Mouse (Mus musculus) B cell, adult 2 months (primary cell): ENCODE results near the gene Smc6.

ENCODE experiments used
- DNase-seq, 2 experiments: peaks; one replicate each; pipeline ENCODE4 v3.0.0; 2022

Gene Smc6

DNA sequence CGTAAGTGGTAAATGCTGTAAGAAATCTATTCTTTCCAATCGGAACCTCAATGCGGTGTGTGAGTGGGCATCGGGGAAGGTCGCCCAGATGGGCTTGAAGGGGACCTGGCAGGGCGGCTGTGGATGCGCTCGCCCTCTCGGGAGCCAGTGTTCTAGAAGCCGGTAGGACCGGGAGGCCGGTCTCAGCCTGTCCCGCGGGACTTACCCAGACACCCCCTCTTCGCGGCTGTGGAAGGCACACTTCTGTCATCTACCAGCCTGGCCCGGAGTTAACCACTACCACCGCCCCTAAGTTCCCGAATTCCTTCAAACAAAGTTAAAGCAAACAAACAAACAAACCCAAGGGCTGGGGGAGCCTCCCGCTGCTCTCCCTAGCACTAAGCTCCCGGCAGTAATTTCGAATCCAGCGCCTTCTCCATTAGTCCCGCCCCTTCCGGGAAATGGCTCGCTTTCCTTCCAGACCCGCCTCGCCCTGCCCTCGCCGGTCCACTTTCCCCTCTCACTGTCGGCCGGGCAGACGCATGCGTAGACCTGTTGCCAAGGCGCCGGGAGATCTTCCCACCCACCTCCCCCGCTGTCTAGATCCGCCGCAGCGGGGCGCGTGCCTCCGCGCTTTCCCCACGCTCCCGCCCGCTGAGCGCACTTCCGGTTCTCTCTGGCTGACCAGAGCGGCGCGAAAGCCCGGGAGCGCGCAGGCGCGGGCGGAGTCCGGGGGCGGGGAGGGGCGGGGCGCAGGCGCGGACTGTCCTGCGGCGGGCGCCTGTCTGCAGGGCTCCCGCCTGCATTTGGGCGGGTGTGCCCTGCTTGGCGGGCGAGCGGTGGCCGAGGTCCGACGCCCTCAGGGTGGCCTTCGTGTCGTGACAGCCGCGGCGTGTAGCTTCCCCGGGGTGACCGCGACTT, at the start of gene Smc6, which contains the start of gene Gen1:
Gene Smc6 (plus strand): TSS at position 505 of the 900 bp plus-strand sequence.
Gene Gen1 (minus strand): TSS at position 420 of the 900 bp plus-strand sequence.
- DNase-seq, result peak; percentile 95

DNA sequence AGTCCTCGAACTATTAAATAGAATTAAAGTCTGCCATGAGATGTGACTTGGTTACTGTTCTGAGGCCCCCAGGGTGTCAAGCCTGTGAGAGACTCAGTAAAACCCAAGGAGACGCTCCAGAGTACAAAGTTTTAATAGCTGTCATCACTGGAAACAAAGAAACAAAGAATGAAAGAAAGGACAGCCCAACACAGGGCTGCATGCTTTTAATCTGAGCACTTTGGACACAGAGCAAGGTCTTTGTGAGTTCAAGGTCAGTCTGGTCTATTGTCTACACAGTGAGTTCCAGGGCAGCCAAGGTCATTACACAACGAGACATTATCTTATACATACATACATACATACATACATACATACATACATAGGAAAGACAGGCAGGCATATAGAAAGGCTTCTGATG, 49.2 kb upstream of the Smc6 start:
- no peak for DNase-seq

DNA sequence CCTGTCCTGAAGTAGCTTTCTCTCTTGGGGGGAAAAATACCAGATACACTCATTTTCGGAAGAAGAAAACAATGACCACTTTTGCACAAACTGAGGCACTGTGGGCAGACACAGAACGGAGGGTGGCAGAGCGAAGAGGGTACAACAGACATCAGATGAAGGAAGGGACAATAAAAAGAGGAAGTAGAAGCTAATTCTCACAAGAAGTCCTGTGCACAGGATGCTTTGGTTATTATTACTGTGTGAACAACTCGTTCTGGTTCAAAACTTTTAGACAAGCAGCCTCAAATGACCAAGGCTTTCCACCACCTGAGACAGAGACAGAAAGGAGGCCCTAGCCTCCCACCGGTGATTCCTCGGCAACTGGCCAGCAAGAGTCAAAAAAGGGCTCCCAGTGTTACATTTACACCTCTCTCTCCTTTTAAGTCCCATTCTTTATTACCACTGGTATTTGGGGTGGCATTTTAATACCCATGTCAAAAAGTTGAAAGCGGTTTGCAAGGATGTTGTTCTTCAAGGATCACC, 47.9 kb upstream of the Smc6 start:
- DNase-seq, result peak; percentile 70

DNA sequence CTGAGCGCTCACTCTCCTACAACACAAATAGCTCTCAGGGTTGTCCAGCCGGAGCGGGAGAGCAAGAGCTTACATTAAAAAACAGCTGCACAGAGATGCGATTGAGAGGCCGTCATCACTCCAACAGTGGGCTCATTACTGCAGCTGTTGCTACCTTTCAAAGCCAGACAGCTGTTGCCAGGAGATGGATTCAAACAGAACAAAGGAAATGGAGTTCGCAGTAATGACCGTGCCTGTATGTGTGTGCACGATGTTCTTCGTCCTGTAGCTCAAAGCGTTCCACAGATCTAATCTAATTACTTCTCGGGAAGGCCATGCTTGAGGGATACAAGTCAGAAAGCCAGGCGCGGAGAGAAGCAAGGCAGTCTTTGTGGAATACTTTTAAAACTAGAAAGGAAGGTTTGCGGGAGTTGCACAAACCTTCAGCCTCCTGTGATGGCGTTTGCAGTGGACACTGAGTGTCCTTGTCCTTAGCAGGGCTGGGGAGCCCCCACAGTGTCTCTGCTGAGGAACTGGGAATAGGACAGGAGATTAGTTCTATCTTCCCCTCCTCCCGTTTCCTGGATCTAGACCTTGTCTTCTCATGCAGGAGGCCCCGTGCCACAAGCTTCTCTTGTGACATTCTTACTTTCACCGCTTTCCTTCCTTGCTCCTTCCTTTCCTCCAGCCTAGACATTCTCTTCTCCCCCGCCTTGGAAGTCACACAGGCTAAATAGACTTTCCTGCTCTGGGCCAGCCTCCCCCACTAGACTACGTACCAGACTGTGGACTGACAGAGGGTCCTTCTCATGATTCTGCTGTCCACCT, 44.0 kb upstream of the Smc6 start:
- no peak for DNase-seq

DNA sequence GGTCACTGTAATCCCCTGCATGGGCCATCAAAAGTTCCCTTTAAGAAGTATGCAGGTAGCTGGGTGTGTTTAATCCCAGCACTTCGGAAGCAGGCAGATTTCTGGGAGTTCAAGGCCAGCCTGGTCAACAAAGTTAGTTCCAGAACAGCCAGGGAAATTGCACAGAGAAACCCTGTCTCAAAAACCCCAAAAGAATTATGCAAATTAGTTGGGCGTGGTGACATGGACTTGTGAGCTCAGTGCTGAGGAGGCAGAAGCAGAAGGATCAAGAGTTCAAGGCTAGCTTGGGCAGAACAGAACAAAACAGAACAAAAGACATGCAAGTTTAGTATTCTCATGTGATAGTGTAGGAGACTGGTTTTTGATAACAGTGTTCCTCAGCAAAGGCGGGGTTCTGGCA, 43.1 kb upstream of the Smc6 start:
- DNase-seq, result peak; percentile 32 to 39

DNA sequence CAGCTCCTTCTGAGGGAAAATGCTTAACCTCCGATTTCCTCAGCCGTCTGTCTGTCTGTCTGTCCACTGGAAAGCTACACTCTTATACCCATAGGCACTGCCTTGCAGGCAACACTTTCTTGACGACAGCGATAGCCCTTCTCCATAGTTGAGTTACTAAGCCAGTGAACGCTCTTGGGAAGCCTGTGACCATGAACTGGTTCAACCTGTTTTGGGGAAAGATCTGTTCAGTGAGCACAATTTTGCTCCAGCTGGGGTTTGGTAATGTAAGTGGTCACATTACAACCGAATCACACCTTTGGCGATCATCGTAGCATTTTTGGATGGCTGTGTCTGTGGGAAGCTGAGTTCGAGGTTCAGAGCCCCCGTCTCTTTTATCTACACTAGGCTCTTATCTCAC, 42.6 kb upstream of the Smc6 start:
- no peak for DNase-seq

DNA sequence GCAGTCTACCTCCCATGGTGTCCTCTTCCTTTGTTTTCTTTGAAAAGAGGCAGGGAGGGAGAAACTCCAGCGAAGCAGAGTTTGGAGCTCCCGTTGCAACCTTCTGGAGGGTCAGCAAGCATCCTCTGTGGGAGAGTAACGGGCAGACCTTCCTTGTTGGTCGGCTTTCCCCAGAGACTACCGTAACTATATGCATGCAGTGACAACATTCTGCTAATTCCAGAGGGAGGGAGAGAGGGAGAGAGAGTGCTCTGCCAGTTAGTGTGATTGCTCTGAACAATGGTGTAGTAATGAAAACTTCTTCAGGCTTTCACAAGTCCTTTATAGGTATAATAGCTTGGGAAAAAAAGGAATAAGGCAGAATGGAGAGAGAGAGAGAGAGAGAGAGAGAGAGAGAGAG, 41.0 kb upstream of the Smc6 start:
- no peak for DNase-seq

DNA sequence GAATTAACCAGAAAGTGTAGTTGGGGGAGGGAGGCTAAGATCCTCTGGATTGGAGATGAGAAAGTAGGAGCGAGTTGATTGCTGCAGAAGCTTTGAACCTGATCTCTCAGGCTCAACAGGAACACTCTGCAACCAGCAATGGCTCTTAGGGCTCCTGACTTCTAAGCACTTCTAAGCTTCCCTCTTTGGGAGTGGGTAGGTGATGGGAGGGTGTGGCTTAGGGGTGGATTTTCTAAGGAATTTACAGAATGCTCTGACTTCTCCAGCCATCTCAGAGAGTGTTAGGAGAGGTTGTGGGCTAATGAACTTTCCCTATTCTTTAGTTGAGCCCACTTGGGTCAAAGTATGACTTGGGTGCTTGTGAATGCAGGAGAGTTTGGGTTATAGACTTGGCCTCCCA, 39.6 kb upstream of the Smc6 start:
- no peak for DNase-seq

DNA sequence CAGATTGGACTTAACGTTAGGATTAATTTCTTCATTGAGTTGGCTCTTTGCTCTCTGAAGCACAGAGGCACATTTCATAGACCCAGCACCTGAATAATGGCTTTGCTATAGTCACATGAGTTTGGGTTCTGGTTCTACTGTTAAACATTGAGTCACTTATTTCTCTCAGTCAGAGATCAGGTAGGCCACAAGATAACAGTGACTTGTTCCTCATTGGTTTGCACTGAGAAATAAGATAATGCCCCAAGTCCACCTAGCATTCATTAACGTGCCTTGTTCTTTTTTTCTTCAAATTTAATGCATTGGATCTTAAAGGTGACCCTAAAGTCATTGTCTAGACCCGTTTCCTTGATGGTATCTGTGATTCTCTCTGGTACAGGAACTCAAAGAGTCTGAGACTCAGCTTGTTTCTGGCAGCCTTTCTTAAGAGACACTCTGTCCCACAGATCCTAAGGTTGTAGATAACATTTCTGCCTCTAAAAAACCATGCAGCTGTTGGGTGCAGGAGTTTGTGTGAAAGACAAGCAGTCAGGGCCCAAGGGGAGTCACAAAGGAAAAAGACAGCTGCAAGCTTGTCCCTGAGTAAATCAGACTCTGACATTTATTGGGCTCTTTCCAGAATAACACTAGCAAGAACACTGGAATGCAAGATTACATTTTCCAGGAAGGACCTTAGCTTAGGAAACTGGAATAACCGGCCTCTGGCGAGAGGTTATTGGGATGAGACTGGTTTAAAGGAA, 39.0 kb upstream of the Smc6 start:
- DNase-seq, result no peak

DNA sequence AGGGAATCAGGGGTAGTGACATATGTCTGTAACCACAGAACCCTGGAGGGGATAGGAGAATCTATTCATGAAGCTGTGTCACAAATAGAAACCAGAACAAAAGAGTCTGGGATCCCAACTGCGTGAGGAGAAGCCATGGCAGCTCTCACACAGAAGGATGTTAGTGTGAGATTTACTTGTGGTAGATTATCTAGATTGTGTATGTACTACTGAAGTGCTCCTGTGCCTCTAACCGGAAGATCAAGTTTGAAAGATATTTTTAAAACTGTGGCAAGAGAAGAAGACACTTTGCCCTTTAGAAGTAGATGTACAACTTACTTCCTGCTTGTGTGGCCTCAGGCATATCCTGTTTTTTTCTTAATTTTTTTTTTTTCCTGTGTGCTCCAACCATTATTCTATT, 35.4 kb upstream of the Smc6 start:
- no peak for DNase-seq

DNA sequence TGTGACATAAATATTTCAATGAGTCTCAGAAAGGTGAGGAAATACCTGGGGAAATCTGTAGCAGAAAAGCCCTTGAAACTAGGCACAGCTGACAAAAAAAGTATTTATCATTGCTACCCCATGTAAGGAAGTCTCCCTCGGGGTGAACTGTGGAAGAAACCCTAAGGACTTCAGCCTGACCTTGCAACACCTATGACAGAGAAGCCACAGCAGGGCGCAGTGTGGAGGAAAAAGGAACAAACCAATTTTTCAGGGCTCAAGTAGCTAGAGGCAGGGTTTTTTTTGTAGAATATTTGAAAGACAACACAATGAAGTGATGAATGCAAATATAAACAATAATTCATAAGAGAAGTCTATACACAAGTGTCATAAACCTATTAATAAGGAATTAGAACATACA, 29.7 kb upstream of the Smc6 start:
- DNase-seq, result no peak

DNA sequence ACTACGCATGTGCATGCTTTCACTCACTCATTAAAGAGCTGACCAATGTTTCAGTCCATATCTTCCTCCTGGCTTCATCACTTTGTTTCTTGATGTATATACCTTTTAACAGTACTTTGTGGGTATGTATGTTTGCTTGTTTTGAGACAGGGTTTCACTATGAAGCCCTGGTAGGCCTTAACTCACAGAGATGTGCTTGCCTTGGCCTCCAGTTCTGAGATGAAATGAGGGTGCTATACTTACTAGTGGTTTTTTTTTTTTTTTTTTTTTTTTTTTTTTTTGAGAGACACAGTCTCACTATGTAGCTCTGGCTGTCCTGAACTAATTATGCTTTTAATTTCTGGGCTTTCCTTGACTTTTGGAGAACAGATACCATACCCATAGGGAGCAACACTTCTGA, 18.2 kb upstream of the Smc6 start:
- DNase-seq, result no peak

DNA sequence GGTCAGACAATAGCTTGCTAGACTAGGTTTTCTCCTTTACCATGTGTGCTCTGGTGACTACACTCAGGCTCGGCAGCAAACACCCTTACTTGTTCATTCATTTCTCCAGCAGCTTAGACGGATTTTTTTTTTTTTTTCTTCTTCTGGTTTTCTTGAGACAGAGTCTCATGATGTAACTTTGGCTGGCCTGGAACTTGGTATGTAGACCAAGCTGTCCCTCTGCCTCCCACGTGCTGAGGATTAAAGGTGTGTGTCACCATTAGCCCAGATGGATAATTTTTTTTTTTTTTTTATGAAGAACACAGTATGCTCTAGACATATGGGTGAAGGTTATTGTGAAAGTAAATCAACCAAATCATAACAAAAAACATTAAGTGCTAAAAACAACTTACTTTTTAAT, 15.4 kb upstream of the Smc6 start:
- DNase-seq, result no peak

DNA sequence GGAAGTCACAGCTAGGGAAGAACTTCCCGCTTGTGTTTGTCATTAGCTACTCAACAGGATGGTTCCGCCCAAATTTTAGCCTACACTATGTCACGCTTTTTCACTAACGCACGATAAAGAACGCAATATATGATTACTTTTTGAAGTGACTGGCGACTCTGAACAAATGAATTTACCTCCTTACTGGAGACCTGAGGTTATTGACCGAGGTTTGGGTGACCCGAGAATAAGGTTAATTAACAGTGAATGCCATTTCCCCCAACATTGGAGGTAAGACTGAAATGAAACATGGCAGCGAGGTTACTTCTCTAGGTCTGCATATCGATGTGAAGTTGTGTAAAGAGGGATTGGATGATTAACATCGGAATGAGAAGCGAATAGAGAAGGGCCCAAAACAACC, 791 bp upstream of the Smc6 start:
- DNase-seq, result no peak

DNA sequence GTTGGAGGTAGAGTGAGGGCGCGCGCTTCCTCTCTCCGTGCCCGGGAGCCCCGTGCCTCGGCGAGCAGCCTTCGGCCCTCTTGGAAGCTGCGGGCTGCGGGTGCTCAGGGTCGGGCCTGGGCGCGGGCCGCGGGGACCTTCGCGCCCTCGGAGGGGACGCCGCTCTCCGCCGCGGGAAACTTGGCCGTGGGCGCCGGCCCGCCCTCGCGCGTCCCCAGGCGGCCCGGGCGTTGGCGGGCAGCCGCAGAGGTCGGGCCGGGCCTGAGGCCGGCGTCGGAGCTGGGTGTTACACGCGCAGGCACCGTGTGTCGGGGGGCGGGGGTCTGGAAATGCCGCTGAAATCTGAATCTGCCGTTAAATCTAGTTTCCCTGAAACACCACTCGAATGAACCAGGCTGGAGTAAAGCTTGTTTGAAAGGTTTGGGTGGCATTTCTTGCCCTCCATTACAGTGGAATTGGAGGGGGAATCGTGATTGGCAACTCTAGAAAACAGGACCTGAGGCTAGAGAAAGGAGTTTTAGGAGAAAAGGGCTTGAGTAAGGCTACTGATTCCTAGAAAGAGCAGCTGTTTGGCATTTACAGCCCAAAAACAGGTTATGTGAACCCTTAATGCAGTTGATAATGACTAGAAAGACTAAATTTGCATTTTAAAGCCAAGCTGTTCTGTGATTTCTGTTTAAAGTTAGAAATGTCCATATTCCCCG, 748 bp downstream of the Smc6 start:
- no peak for DNase-seq

DNA sequence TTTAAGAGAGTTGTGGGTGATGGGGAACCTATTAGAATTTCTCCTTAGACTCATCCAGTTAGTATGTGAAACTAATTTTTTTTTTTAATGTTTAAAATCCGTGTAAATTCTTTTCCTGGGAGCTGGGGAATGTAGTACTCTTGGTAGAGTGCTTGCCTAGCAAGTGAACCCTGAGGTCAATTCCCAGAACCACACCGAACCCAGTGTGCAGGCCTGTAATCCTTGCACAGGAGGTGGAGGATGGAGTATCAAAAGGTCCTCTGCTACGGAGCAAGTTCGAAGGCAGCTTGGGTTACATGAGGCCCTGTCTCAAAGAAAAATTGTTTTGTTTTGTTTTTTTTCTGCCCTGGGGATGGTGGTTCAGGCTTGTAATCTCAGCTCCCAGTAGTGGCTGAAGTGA, 1.3 kb downstream of the Smc6 start:
- peak; percentile 13 for DNase-seq

DNA sequence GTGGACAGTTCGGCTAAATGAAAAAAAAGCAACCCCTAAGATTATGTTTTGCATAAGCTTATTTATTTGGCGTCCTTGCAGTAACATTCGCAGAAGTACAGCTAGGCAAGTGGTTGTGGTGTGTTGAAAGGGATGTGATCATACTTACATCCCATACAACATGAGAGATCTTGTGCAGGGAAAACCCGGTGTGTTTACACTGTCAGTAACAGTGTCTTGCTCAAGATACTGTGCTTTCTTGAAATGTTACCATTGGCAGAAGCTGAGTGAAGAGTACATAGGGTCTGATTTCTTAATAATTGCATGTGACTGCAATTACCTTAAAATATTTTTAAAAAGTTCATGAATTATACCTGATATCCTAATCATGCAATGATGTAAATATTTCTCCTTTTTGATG, 6.9 kb downstream of the Smc6 start:
- DNase-seq, result no peak

DNA sequence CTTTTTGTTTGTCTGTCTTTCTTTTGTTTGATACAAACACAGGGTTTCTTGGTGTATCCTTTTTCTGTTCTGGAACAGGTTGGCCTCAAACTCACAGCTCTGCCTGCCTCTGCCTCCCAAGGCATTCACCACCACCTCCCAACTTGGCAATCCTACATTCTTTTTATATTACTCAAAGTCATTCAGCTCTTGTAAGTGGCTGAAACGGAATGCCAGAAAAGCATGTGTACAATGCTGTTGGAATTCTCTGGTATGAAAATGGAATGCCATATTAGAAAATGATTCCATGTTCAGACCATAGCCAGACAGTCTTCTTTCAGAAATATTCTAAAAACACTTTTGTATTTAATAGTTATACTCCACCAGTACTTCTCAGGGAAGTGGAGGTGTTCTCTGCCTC, 7.5 kb downstream of the Smc6 start:
- no peak for DNase-seq

DNA sequence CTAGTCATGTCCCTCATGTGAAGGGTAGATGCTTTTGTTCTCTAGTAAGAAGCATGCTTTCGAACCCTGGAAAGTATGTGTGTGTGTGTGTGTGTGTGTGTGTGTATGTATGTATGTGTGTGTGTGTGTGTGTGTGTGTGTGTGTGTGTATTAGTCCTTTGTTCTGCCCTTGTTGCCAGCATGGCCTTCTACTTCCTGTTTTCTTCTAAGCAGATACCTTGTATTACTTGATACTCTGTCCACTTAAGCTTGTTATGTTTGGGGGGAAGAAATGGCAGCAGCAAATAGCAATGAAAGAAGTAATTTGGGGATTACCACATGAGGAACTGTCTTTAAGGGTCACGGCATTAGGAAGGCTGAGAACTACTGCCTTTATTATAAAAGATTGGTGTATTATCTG, 10.9 kb downstream of the Smc6 start:
- DNase-seq, result peak; percentile 53 to 56

DNA sequence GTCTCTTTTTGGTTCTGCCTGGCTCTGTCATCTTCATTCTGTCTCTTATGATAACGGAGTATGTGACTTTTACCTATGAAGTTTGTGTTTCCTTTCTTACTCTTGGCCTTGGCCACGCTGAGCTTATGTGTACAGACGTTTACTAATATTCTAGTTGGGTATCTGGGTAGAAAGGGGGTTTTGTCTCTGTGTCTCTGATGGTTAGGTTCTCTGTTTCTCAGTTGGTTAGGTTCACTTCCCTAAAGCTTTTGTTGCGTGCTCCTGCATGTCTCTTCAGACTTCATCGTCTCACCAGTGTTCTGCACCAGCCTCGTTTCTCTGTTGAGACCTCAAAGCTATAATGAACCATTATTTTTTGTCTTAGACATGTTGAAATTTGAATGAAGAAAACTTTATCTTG, 11.5 kb downstream of the Smc6 start:
- peak; percentile 47 for DNase-seq

DNA sequence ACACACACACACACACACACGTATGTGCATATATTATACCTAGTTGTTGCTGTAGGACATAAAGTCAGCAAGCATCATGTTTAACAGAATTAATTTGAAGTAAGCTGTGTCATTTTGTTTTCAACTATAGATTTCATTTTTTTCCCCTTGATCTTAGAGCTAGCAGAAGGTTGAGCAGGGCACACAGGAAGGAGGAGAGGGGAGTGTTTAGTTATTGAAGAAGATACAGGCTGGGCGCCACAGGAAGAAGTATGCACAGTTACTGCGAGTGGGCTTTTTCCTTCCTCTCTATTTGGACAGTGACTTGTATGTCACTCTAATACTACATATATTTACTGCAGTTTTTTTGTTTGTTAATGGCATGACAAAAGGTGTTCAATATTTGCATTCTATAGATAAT, 14.2 kb downstream of the Smc6 start:
- no peak for DNase-seq

DNA sequence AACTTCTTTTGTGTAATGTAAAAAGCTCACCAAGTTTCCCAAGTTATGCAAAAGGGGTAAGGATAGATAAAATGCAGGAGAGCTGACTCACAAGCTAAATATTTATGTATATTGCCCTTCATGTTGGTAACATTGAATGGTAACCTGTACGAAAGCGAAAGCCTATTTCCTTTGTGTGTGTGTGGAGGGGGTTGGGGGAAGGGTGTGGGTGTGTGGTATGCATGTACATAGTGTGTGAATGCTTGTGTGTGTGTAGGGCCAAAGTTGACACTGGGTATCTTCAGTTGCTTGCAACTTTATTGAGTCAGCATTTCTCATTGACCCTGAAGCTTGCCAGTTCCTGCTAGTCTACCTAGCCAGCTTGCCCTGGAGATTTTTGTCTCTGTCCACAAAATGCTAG, 15.9 kb downstream of the Smc6 start:
- DNase-seq, result no peak
